Mouse (Mus musculus): ENCODE results near the gene Nip7.
"Not testable (repeated sequence)": the region's sequence is repeated elsewhere in the genome, so short reads cannot be mapped to it uniquely, and the experiment has no call there.

Nip7 gene

GRCm38 (mm10) chr8:107056076-107056972, at the start of gene Nip7, which contains the start of gene Cog8:
Nip7 (plus strand) TSS chr8:107056877.
Cog8 (minus strand) TSS chr8:107056689.
- peak; percentile 96 for DNase-seq (ENCODE audit: low read depth, low spot score)

- DNase-seq (ENCODE audit: low read depth, low spot score) = no peak
These were observed 48.9 kb upstream of the Nip7 start for GRCm38 (mm10) chr8:107007795-107008194.

GRCm38 (mm10) chr8:107012666-107013065, 44.0 kb upstream of the Nip7 start:
- DNase-seq (ENCODE audit: low read depth, low spot score) = no peak

GRCm38 (mm10) chr8:107014915-107015314, 41.8 kb upstream of the Nip7 start:
- DNase-seq (ENCODE audit: low read depth, low spot score) = no peak

- DNase-seq (ENCODE audit: low read depth, low spot score) = no peak
These were observed 33.2 kb upstream of the Nip7 start for GRCm38 (mm10) chr8:107023479-107023878.

- DNase-seq (ENCODE audit: low read depth, low spot score) = no peak
These were observed 27.4 kb upstream of the Nip7 start for GRCm38 (mm10) chr8:107029310-107029709.

- DNase-seq (ENCODE audit: low read depth, low spot score) = no peak
These were observed 26.6 kb upstream of the Nip7 start for GRCm38 (mm10) chr8:107030058-107030457.

- peak; percentile 85 for DNase-seq (ENCODE audit: low read depth, low spot score)
These were observed 25.8 kb upstream of the Nip7 start, which contains the start of gene Vps4a for GRCm38 (mm10) chr8:107030650-107031576. Vps4a (plus strand) TSS chr8:107031222.

GRCm38 (mm10) chr8:107031577-107032090, 25.0 kb upstream of the Nip7 start:
- DNase-seq (ENCODE audit: low read depth, low spot score) = no peak

- DNase-seq (ENCODE audit: low read depth, low spot score) = not testable (repeated sequence)
These were observed 23.1 kb upstream of the Nip7 start for GRCm38 (mm10) chr8:107033609-107034008.

- no peak for DNase-seq (ENCODE audit: low read depth, low spot score)
These were observed 21.0 kb upstream of the Nip7 start for GRCm38 (mm10) chr8:107035641-107036040.

GRCm38 (mm10) chr8:107036626-107037025, 20.1 kb upstream of the Nip7 start:
- no peak for DNase-seq (ENCODE audit: low read depth, low spot score)

- DNase-seq (ENCODE audit: low read depth, low spot score) = no peak
These were observed 16.0 kb upstream of the Nip7 start for GRCm38 (mm10) chr8:107040632-107041031.

- no peak for DNase-seq (ENCODE audit: low read depth, low spot score)
These were observed 11.2 kb upstream of the Nip7 start for GRCm38 (mm10) chr8:107045478-107045877.

GRCm38 (mm10) chr8:107046976-107047375, 9.7 kb upstream of the Nip7 start:
- no peak for DNase-seq (ENCODE audit: low read depth, low spot score)

GRCm38 (mm10) chr8:107048061-107048941, 8.4 kb upstream of the Nip7 start, which contains the start of gene Pdf:
Pdf (minus strand) TSS chr8:107048614.
- DNase-seq (ENCODE audit: low read depth, low spot score) = peak; percentile 48

- DNase-seq (ENCODE audit: low read depth, low spot score) = no peak
These were observed 7.2 kb upstream of the Nip7 start for GRCm38 (mm10) chr8:107049480-107049879.

GRCm38 (mm10) chr8:107052046-107052445, 4.6 kb upstream of the Nip7 start:
- no peak for DNase-seq (ENCODE audit: low read depth, low spot score)

GRCm38 (mm10) chr8:107056973-107057369, 294 bp downstream of the Nip7 start:
- DNase-seq (ENCODE audit: low read depth, low spot score) = no peak

- no peak for DNase-seq (ENCODE audit: low read depth, low spot score)
These were observed 5.9 kb downstream of the Nip7 start for GRCm38 (mm10) chr8:107062613-107063012.
